Comparison of ENCODE assay signal across 18 mouse cellular contexts in the genomic region with DNA sequence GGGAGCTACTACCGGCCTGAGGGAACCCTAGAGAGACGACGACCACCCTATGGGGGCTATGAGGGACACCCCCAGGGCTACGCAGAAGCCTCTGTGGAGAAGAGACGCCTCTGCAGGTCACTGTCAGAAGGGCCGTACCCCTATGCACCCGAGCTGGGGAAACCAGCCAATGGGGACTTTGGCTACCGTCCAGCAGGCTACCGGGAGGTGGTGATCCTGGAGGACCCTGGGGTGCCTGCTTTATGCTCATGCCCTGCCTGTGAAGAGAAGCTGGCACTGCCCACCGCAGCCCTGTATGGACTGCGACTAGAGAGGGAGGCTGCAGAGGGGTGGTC. TPM values are rescaled to one million over a fixed set of nuclear protein-coding genes. Genes with fewer than 3 reads are reported as not detected.
DNase-seq lines count a peak whose midpoint lies in the region; ATAC-seq and TF ChIP-seq lines count a peak whose summit lies in the region.
"Had no signal": no experiment of that assay in that cellular context is flagged by ENCODE, and none has a peak within 500 bp of the region (broad histone marks: within the 10 kb centered on the region; RNA-seq: fewer than 3 reads in every experiment).

No protein-coding gene starts in this region.

- peaks cover 21% of the 10 kb centered on the region; the same call in 1 of the 2 replicates for H3K4me1 ChIP-seq in kidney, adult 2 months (ENCODE audit: control insufficient read depth, insufficient read depth, low read length)
- H3K4me1 ChIP-seq in neural tube, embryonic 12.5 days, result peaks cover 13% of the 10 kb centered on the region

- peaks cover 17% of the 10 kb centered on the region for H3K36me3 ChIP-seq in kidney, adult 2 months (ENCODE audit: control insufficient read depth, insufficient read depth, low read length)
- H3K36me3 ChIP-seq in neural tube, embryonic 12.5 days, result peaks cover 13% of the 10 kb centered on the region

- H3K9me3 ChIP-seq in neural tube, embryonic 12.5 days, result no peaks in the 10 kb centered on the region
- H3K9me3 ChIP-seq: heart, embryonic 15.5 days; hindbrain, embryonic 12.5 days; liver, embryonic 12.5 days; midbrain, embryonic 12.5 days had no signal

- TF ChIP-seq POLR2A in kidney, adult 2 months (IDR thresholded peaks at IDR 0.05; ENCODE audit: low read depth, low read length), result no peak

- TF ChIP-seq CTCF in kidney, adult 2 months (conservative IDR thresholded peaks at IDR 0.05; ENCODE audit: insufficient read depth, insufficient read length, low read depth, low read length), result no peak

- 72% methylated on average over 11 of the region's 11 CpGs for WGBS in kidney, adult 2 months
- 84% methylated on average over 11 of the region's 11 CpGs for WGBS in neural tube, embryonic 12.5 days

- no peaks in the 10 kb centered on the region for H3K27me3 ChIP-seq in kidney, adult 2 months (replicated peaks; ENCODE audit: control insufficient read depth, insufficient read depth, low read length)
- peaks cover 15% of the 10 kb centered on the region for H3K27me3 ChIP-seq in neural tube, embryonic 12.5 days (replicated peaks)

- no peak overlapping the region for H3K4me3 ChIP-seq in kidney, adult 2 months (ENCODE audit: insufficient read depth, low read depth, low read length)
- no peak overlapping the region for H3K4me3 ChIP-seq in neural tube, embryonic 12.5 days
- H3K4me3 ChIP-seq: heart, embryonic 15.5 days; hindbrain, embryonic 12.5 days; liver, embryonic 12.5 days; midbrain, embryonic 12.5 days had no signal

- H3K4me2 ChIP-seq in neural tube, embryonic 12.5 days (replicated peaks), result no peak overlapping the region
- H3K4me2 ChIP-seq: heart, embryonic 15.5 days; hindbrain, embryonic 12.5 days; liver, embryonic 12.5 days; midbrain, embryonic 12.5 days had no signal

- no peak for ATAC-seq in neural tube, embryonic 12.5 days (ENCODE audit: low FRiP score, low read depth)
- ATAC-seq: liver, embryonic 12.5 days had no signal

- H3K27ac ChIP-seq in kidney, adult 2 months (ENCODE audit: insufficient read depth, low read depth, low read length), result no peak overlapping the region
- no peak overlapping the region for H3K27ac ChIP-seq in neural tube, embryonic 12.5 days
- H3K27ac ChIP-seq: heart, embryonic 15.5 days; hindbrain, embryonic 12.5 days; liver, embryonic 12.5 days; midbrain, embryonic 12.5 days had no signal

- peak; percentile 31 to 54 for DNase-seq in adrenal gland, adult (ENCODE audit: inconsistent age in 2 of 2, low spot score in 1 of 2)
- DNase-seq in adrenal gland, postnatal 25 days, result no peak
- peak; percentile 9 to 24 for DNase-seq in gastrocnemius, adult 8-10 months (ENCODE audit: low spot score in 2 of 2)
- DNase-seq in gastrocnemius, adult 18-20 months (ENCODE audit: low spot score), result no peak
- DNase-seq in kidney, adult 11 months, result peak; percentile 31
- no peak for DNase-seq in kidney, adult 2 months
- no peak for DNase-seq in neural tube, embryonic 10.5 days (ENCODE audit: extremely low spot score, low spot score)
- DNase-seq: gastrocnemius, postnatal 36 days; lung, adult 2 months; lung, postnatal 4 days; thymus, postnatal 36 days had no signal

- H3K9ac ChIP-seq in neural tube, embryonic 12.5 days, result 0 out of 2 replicates have a peak overlapping the region, but pooled peaks have one; percentile 10
- H3K9ac ChIP-seq: heart, embryonic 15.5 days; hindbrain, embryonic 12.5 days; liver, embryonic 12.5 days; midbrain, embryonic 12.5 days had no signal

RNA-seq across cellular contexts. Expression of gene Tns2, which starts 11.2 kb away (rescaled TPM):
- 75.2 and 78.7 TPM in 2 replicates for total RNA-seq in adrenal gland, postnatal 25 days (2021)
- total RNA-seq in gastrocnemius, adult 8-10 months (2022), result 10 to 100 TPM; 17.3 to 37.7 (median 32.0) TPM
- 10 to 100 TPM; 31.3 to 31.6 TPM for total RNA-seq in gastrocnemius, adult 18-20 months (2021)
- 124 and 143 TPM in 2 replicates for polyA plus RNA-seq in kidney, adult 2 months (2012; rRNA removed)
- polyA plus RNA-seq in neural tube, embryonic 12.5 days (2016; fragmentation: Nextera tagmentation; extraction: Ambion mirVana), result 13.0 and 13.5 TPM in 2 replicates

RNA-seq across cellular contexts. Expression of gene Spryd3, which starts 24.6 kb away (rescaled TPM):
- 29.4 and 40.3 TPM in 2 replicates for total RNA-seq in adrenal gland, postnatal 25 days (2021)
- 1 to 10 TPM; 6.8 to 8.7 (median 7.3) TPM for total RNA-seq in gastrocnemius, adult 8-10 months (2022)
- 1 to 10 TPM; 4.9 to 7.7 TPM for total RNA-seq in gastrocnemius, adult 18-20 months (2021)
- 29.7 and 30.1 TPM in 2 replicates for polyA plus RNA-seq in kidney, adult 2 months (2012; rRNA removed)
- 29.6 and 33.3 TPM in 2 replicates for polyA plus RNA-seq in neural tube, embryonic 12.5 days (2016; fragmentation: Nextera tagmentation; extraction: Ambion mirVana)

RNA-seq across cellular contexts. Expression of gene Igfbp6, which starts 32.7 kb away (rescaled TPM):
- total RNA-seq in adrenal gland, postnatal 25 days (2021), result 17.1 and 17.2 TPM in 2 replicates
- total RNA-seq in gastrocnemius, adult 8-10 months (2022), result 10 to 100 TPM; 14.2 to 49.0 (median 27.1) TPM
- total RNA-seq in gastrocnemius, adult 18-20 months (2021), result 10 to 100 TPM; 32.2 to 50.3 TPM
- polyA plus RNA-seq in kidney, adult 2 months (2012; rRNA removed), result 18.5 and 26.8 TPM in 2 replicates
- polyA plus RNA-seq in neural tube, embryonic 12.5 days (2016; fragmentation: Nextera tagmentation; extraction: Ambion mirVana), result 0.60 and 0.63 TPM in 2 replicates
- polyA plus RNA-seq: forebrain, embryonic 11.5 days; hindbrain, embryonic 12.5 days had no signal

RNA-seq across cellular contexts. Expression of gene Eif4b, which starts 37.9 kb away (rescaled TPM):
- total RNA-seq in adrenal gland, postnatal 25 days (2021), result 244 and 270 TPM in 2 replicates
- 100 to 1,000 TPM; 227 to 269 (median 241) TPM for total RNA-seq in gastrocnemius, adult 8-10 months (2022)
- total RNA-seq in gastrocnemius, adult 18-20 months (2021), result 100 to 1,000 TPM; 224 to 227 TPM
- 92.1 and 124 TPM in 2 replicates for polyA plus RNA-seq in kidney, adult 2 months (2012; rRNA removed)
- polyA plus RNA-seq in neural tube, embryonic 12.5 days (2016; fragmentation: Nextera tagmentation; extraction: Ambion mirVana), result 89.2 and 92.3 TPM in 2 replicates

RNA-seq across cellular contexts. Expression of gene Soat2, which starts 38.9 kb away (rescaled TPM):
- total RNA-seq in adrenal gland, postnatal 25 days (2021), result 0.55 and 1.2 TPM in 2 replicates
- total RNA-seq in gastrocnemius, adult 8-10 months (2022), result under 1 TPM in 2 of 4 experiments, not detected in 2; 0.10 to 0.21 TPM
- total RNA-seq in gastrocnemius, adult 18-20 months (2021), result under 1 TPM in 1 of 2 experiments, not detected in 1; 0.09 TPM
- polyA plus RNA-seq in kidney, adult 2 months (2012; rRNA removed), result 1.1 and 1.2 TPM in 2 replicates
- 0.11 TPM in 1 of 2 replicates, not detected in the other for polyA plus RNA-seq in neural tube, embryonic 12.5 days (2016; fragmentation: Nextera tagmentation; extraction: Ambion mirVana)
- polyA plus RNA-seq: forebrain, embryonic 11.5 days; neural tube, embryonic 14.5 days had no signal

Comparison
In these comparisons a context has a peak if more than half of its experiments do, and no peak if none do; other contexts are left out.
1. DNase-seq: peak in adrenal gland, adult (2 of 2), gastrocnemius, adult 8-10 months (2 of 2) and kidney, adult 11 months (single experiment); none in adrenal gland, postnatal 25 days (single experiment), gastrocnemius, adult 18-20 months (single experiment), kidney, adult 2 months (single experiment) and neural tube, embryonic 10.5 days (single experiment).